Comparison of ENCODE assay signal across 9 mouse cellular contexts in the genomic region with DNA sequence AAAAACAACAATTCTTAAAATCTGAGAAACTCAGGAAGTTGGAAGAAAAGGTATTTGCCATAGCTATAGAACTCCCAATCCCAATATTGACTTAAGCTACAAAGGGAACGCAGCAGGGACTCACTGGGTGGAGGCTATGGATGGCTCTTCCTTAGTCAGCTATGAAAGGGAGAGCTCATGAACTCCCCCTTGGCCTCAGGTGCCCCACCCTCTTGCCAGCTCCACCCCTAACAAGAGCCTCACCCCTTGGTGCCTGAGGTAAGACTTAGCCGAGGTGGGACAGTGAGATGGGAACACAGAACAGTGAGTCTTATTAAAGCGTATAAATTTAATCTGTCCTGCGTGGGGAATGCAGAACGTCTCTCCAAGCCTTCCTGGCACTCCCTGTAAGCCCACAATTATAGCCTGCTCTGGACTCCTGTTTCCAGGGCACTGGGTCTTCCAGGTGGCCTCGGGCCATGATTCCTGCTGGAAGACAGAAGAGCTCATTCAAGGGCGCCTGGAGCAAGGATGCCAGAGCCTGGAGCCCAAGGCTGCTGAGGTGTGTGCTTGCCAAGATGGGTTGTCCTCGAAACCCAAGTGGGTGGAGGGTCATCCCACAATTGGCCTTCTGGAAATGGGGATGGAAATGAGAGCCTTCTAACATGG. TPM values are rescaled to one million over a fixed set of nuclear protein-coding genes. Genes with fewer than 3 reads are reported as not detected.
A peak's percentile ranks its signal among the peaks of the same experiment; 100 is the strongest.
DNase-seq lines count a peak whose midpoint lies in the region; ATAC-seq and TF ChIP-seq lines count a peak whose summit lies in the region.
"Had no signal": no experiment of that assay in that cellular context is flagged by ENCODE, and none has a peak within 500 bp of the region (broad histone marks: within the 10 kb centered on the region; RNA-seq: fewer than 3 reads in every experiment).

No protein-coding gene starts in this region.

- no peak for TF ChIP-seq CTCF in lung, postnatal 0 days (IDR thresholded peaks at IDR 0.05)
- no peak for TF ChIP-seq CTCF in lung, adult 2 months (IDR thresholded peaks at IDR 0.05; ENCODE audit: insufficient read depth, low read length)
- no peak for TF ChIP-seq CTCF in brain, embryonic 14.5 days (IDR thresholded peaks at IDR 0.05; ENCODE audit: borderline replicate concordance, extremely low read depth, insufficient read depth, insufficient read length)

- 56% methylated on average over 8 of the region's 8 CpGs for WGBS in lung, postnatal 0 days
- 73% methylated on average over 8 of the region's 8 CpGs for WGBS in lung, adult 2 months
- WGBS in kidney, embryonic 15.5 days = 88% methylated on average over 8 of the region's 8 CpGs

- TF ChIP-seq POLR2A in lung, adult 2 months (IDR thresholded peaks at IDR 0.05; ENCODE audit: borderline replicate concordance, extremely low read depth, low read depth, low read length) = no peak
- TF ChIP-seq POLR2A in brain, embryonic 14.5 days (IDR thresholded peaks at IDR 0.05; ENCODE audit: borderline replicate concordance, extremely low read depth, insufficient read depth, insufficient read length, poor library complexity, severe bottlenecking) = no peak

- H3K4me3 ChIP-seq in lung, postnatal 0 days (ENCODE audit: low read depth, low read length) = no peak overlapping the region
- no peak overlapping the region for H3K4me3 ChIP-seq in lung, adult 2 months (replicated peaks; ENCODE audit: extremely low read depth, low read depth, low read length)
- H3K4me3 ChIP-seq in kidney, embryonic 15.5 days (replicated peaks) = no peak overlapping the region
- H3K4me3 ChIP-seq: liver, embryonic 13.5 days had no signal

- H3K9ac ChIP-seq in lung, postnatal 0 days (replicated peaks; ENCODE audit: low read depth) = no peak overlapping the region
- no peak overlapping the region for H3K9ac ChIP-seq in kidney, embryonic 15.5 days
- H3K9ac ChIP-seq: liver, embryonic 13.5 days had no signal

- no peaks in the 10 kb centered on the region for H3K27me3 ChIP-seq in lung, postnatal 0 days (replicated peaks; ENCODE audit: insufficient read depth, low read length)
- no peaks in the 10 kb centered on the region for H3K27me3 ChIP-seq in kidney, embryonic 15.5 days
- H3K27me3 ChIP-seq: liver, embryonic 13.5 days had no signal

- no peak overlapping the region for H3K4me2 ChIP-seq in lung, postnatal 0 days (replicated peaks; ENCODE audit: low read depth, low read length)
- no peak overlapping the region for H3K4me2 ChIP-seq in kidney, embryonic 15.5 days
- H3K4me2 ChIP-seq: liver, embryonic 13.5 days had no signal

- DNase-seq in lung, postnatal 0 days (ENCODE audit: low spot score) = no peak
- DNase-seq in lung, adult 2 months = no peak
- peak; percentile 69 for DNase-seq in brain, embryonic 14.5 days (ENCODE audit: low read depth)
- peak; percentile 80 for DNase-seq in gastrocnemius, postnatal 25 days
- DNase-seq in skeletal muscle tissue, adult 2 months (ENCODE audit: low read depth, low spot score) = peak; percentile 65
- DNase-seq in urinary bladder, adult 18-20 months (ENCODE audit: low spot score in 2 of 2) = no peak
- no peak for DNase-seq in kidney, postnatal 4 days
- DNase-seq: liver, embryonic 13.5 days had no signal

- no peak for TF ChIP-seq EP300 in lung, postnatal 0 days (IDR thresholded peaks at IDR 0.05)

- H3K36me3 ChIP-seq in lung, postnatal 0 days (ENCODE audit: insufficient read depth, low read length) = no peaks in the 10 kb centered on the region
- no peaks in the 10 kb centered on the region for H3K36me3 ChIP-seq in kidney, embryonic 15.5 days
- H3K36me3 ChIP-seq: liver, embryonic 13.5 days had no signal

- peak overlapping the region; percentile 38; the same call in 1 of the 2 replicates for H3K27ac ChIP-seq in lung, postnatal 0 days (ENCODE audit: low read length)
- H3K27ac ChIP-seq in kidney, embryonic 15.5 days = no peak overlapping the region
- H3K27ac ChIP-seq: liver, embryonic 13.5 days had no signal

- ATAC-seq in lung, postnatal 0 days = no peak
- no peak for ATAC-seq in kidney, embryonic 15.5 days (replicated peaks; ENCODE audit: low FRiP score)

- H3K4me1 ChIP-seq in lung, postnatal 0 days (ENCODE audit: insufficient read depth, low read depth, low read length) = peaks cover 33% of the 10 kb centered on the region; the same call in 1 of the 2 replicates
- H3K4me1 ChIP-seq in lung, adult 2 months (ENCODE audit: control insufficient read depth, insufficient read depth, low read length) = peaks cover 10% of the 10 kb centered on the region
- H3K4me1 ChIP-seq in kidney, embryonic 15.5 days = peaks cover 34% of the 10 kb centered on the region

- H3K9me3 ChIP-seq in lung, postnatal 0 days (ENCODE audit: low read length) = no peaks in the 10 kb centered on the region
- H3K9me3 ChIP-seq in kidney, embryonic 15.5 days (replicated peaks) = no peaks in the 10 kb centered on the region
- H3K9me3 ChIP-seq: liver, embryonic 13.5 days had no signal

RNA-seq across cellular contexts. Expression of gene Ldlrad3, which starts 55.9 kb away (rescaled TPM):
- 14.6 and 16.3 TPM in 2 replicates for polyA plus RNA-seq in lung, postnatal 0 days (2015; fragmentation: Nextera tagmentation; extraction: Ambion mirVana)
- 9.0 and 14.6 TPM in 2 replicates for polyA plus RNA-seq in lung, adult 2 months (2012; rRNA removed)
- polyA plus RNA-seq in brain, embryonic 14.5 days (2012; rRNA removed) = 16.6 and 26.2 TPM in 2 replicates
- total RNA-seq in gastrocnemius, postnatal 25 days (2021) = 1 to 10 TPM; 4.2 to 6.4 TPM
- 38.0 and 40.4 TPM in 2 replicates for polyA plus RNA-seq in kidney, embryonic 15.5 days (2015; fragmentation: Nextera tagmentation; extraction: Ambion mirVana)

Comparison
In these comparisons a context has a peak if more than half of its experiments do, and no peak if none do; other contexts are left out.
1. DNase-seq: peak in brain, embryonic 14.5 days (single experiment), gastrocnemius, postnatal 25 days (single experiment) and skeletal muscle tissue, adult 2 months (single experiment); none in lung, postnatal 0 days (single experiment), lung, adult 2 months (single experiment), urinary bladder, adult 18-20 months (0 of 2) and kidney, postnatal 4 days (0 of 2).